Mouse (Mus musculus): ENCODE measurements around the gene Rexo5. TPM values are rescaled to one million over a fixed set of nuclear protein-coding genes. Genes with fewer than 3 reads are reported as not detected.

Gene Rexo5
- polyA plus RNA-seq, 1 experiment, result 47.9 TPM

DNA sequence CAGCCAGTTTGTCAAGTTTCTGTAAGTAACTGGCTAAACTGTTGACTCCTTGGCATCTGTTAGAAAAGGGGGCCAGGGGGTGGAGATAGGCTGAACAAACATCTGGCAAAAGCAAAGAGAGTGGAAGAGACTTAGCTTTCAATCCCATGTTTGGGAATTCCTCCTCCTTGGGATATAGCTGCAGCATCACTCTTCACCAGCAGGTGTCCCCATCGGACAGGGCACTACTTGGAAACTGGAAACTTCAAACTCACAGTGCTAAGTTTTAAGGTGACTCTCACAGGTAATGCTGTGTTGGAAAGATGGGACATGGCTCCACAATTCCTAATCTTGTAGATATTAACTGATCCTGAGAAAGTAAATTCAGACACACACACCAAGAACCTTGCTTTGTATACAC, 55.3 kb downstream of the Rexo5 start:
- H3K4me1 ChIP-seq (ENCODE audit: control insufficient read depth, insufficient read depth, low read length), result no peaks in the 10 kb centered on the region
- TF ChIP-seq CTCF (IDR thresholded peaks at IDR 0.05; ENCODE audit: control insufficient read depth, insufficient read depth, low read length) (peak; percentile 77), POLR2A (IDR thresholded peaks at IDR 0.05; ENCODE audit: borderline replicate concordance, control insufficient read depth, low read depth, low read length) (no peak)
- H3K4me3 ChIP-seq (replicated peaks; ENCODE audit: control insufficient read depth, low read depth, low read length), result no peak overlapping the region
- WGBS, result 24% methylated on average over 1 of the region's 1 CpGs
- H3K27ac ChIP-seq (ENCODE audit: control insufficient read depth, insufficient read depth, low read depth, low read length, poor library complexity), result no peak overlapping the region

DNA sequence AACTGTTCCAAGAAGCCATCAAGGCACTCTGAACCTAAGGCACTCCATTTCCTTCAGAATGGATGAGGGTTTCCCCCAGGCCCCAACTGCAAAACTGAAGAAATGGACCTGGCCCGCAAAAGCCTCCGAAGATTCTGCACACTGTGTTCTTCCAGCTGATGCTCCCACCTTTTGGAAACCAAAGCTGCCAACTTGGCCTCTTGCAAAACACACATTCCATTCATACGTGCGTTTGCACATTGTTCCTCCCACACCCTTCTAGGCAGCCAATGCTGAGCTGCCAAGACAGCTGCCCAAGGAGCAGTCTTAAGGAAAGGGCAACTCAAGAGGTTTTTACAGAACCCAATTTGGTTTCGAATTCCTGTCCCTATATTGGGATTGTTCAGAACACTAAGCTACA, 56.9 kb downstream of the Rexo5 start:
- 87% methylated on average over 5 of the region's 5 CpGs for WGBS
- H3K4me1 ChIP-seq (ENCODE audit: control insufficient read depth, insufficient read depth, low read length), result no peaks in the 10 kb centered on the region
- H3K27ac ChIP-seq (ENCODE audit: control insufficient read depth, insufficient read depth, low read depth, low read length, poor library complexity), result no peak overlapping the region
- no peak for TF ChIP-seq CTCF (IDR thresholded peaks at IDR 0.05; ENCODE audit: control insufficient read depth, insufficient read depth, low read length)
- no peak for TF ChIP-seq POLR2A (IDR thresholded peaks at IDR 0.05; ENCODE audit: borderline replicate concordance, control insufficient read depth, low read depth, low read length)
- H3K4me3 ChIP-seq (replicated peaks; ENCODE audit: control insufficient read depth, low read depth, low read length), result no peak overlapping the region

DNA sequence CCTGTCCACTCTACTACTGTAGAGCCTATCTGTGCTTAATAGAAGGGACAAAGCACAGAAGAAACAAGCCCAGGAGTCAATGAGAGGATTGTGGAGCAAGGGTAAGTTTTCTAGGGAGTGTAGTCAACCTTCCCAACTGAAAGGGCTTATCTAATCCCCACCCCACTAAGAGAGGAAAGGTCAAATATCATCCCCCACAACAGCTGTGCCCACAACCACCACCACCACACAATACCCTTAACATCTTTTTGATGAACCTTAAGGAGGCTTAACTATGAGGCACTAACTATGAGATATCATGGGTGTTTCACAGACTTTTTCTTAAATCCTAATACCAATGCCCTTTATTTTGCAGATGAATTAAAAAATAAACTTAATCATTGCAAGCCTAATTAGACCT, 58.7 kb downstream of the Rexo5 start:
- TF ChIP-seq POLR2A (IDR thresholded peaks at IDR 0.05; ENCODE audit: borderline replicate concordance, control insufficient read depth, low read depth, low read length) (no peak), CTCF (IDR thresholded peaks at IDR 0.05; ENCODE audit: control insufficient read depth, insufficient read depth, low read length) (no peak)
- H3K4me1 ChIP-seq (ENCODE audit: control insufficient read depth, insufficient read depth, low read length), result no peaks in the 10 kb centered on the region
- H3K27ac ChIP-seq (ENCODE audit: control insufficient read depth, insufficient read depth, low read depth, low read length, poor library complexity), result no peak overlapping the region
- H3K4me3 ChIP-seq (replicated peaks; ENCODE audit: control insufficient read depth, low read depth, low read length), result no peak overlapping the region

DNA sequence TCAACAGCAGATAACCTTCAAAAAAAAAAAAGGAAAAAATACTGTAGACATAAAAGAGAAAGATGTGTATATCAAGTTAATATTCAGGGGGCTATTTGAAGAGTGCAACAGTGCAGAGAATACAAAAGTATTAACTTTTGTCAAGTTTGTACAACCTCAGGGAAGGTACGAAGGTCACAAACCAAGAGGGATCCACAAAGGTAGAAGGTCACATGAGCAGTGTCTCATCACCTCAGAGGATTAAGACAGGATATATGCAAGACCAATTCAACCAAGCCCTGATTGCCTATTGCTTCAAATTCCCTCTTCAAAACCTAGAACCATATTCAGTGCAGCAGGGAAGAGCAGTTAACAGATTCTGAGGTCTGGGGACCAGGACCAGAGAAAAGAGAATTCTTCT, 59.4 kb downstream of the Rexo5 start:
- TF ChIP-seq CTCF (IDR thresholded peaks at IDR 0.05; ENCODE audit: control insufficient read depth, insufficient read depth, low read length), result no peak
- TF ChIP-seq POLR2A (IDR thresholded peaks at IDR 0.05; ENCODE audit: borderline replicate concordance, control insufficient read depth, low read depth, low read length), result no peak
- H3K4me1 ChIP-seq (ENCODE audit: control insufficient read depth, insufficient read depth, low read length), result no peaks in the 10 kb centered on the region

DNA sequence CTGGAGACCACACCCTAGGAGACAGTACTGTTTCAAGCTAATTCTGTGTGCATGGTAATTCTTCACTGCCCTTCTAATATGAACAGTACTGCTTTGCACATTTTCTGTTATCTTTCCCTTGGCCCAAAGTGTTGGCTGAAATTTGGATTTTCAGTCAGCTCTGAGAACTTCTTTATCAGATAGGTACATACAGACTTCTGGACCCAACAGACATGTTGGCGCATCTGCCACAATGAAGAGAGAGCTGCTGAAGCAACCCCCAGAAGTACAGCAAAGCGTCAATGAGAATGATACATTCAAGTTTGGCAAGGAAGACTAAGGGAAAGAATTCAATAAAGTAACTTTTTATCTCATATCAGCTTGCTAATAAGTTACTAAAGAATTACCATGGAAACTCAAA, 60.6 kb downstream of the Rexo5 start:
- no peak overlapping the region for H3K4me3 ChIP-seq (replicated peaks; ENCODE audit: control insufficient read depth, low read depth, low read length)
- WGBS, result 72% methylated on average over 2 of the region's 2 CpGs
- H3K4me1 ChIP-seq (ENCODE audit: control insufficient read depth, insufficient read depth, low read length), result no peaks in the 10 kb centered on the region
- H3K27ac ChIP-seq (ENCODE audit: control insufficient read depth, insufficient read depth, low read depth, low read length, poor library complexity), result no peak overlapping the region
- TF ChIP-seq CTCF (IDR thresholded peaks at IDR 0.05; ENCODE audit: control insufficient read depth, insufficient read depth, low read length) (no peak), POLR2A (IDR thresholded peaks at IDR 0.05; ENCODE audit: borderline replicate concordance, control insufficient read depth, low read depth, low read length) (no peak)

More for the DNA sequence above, 59.4 kb downstream of the Rexo5 start:
- WGBS, result 94% methylated on average over 1 of the region's 1 CpGs
- Histone ChIP-seq H3K27ac (ENCODE audit: control insufficient read depth, insufficient read depth, low read depth, low read length, poor library complexity) (no peak overlapping the region), H3K4me3 (replicated peaks; ENCODE audit: control insufficient read depth, low read depth, low read length) (no peak overlapping the region)

DNA sequence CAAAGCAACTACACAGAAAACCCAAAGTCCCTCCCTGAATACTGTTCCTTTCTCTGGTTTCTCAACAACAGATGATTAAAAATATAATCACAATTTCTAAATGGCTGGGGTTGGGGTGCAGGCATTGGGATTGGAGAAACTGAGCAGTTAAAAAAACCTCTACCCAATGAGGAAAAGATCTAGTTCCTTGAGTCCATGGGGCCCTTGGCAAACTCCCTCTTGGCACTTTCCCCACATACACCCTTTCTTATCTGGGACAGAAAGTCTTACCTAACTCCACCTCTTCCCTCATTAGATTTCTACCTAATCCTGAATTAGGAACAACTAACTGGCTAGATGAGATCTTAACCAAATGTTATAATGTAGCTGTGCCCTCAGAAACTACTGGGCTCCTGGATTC, 61.2 kb downstream of the Rexo5 start:
- Histone ChIP-seq H3K4me3 (replicated peaks; ENCODE audit: control insufficient read depth, low read depth, low read length) (no peak overlapping the region), H3K4me1 (ENCODE audit: control insufficient read depth, insufficient read depth, low read length) (no peaks in the 10 kb centered on the region), H3K27ac (ENCODE audit: control insufficient read depth, insufficient read depth, low read depth, low read length, poor library complexity) (no peak overlapping the region)
- no peak for TF ChIP-seq CTCF (IDR thresholded peaks at IDR 0.05; ENCODE audit: control insufficient read depth, insufficient read depth, low read length)
- no peak for TF ChIP-seq POLR2A (IDR thresholded peaks at IDR 0.05; ENCODE audit: borderline replicate concordance, control insufficient read depth, low read depth, low read length)

DNA sequence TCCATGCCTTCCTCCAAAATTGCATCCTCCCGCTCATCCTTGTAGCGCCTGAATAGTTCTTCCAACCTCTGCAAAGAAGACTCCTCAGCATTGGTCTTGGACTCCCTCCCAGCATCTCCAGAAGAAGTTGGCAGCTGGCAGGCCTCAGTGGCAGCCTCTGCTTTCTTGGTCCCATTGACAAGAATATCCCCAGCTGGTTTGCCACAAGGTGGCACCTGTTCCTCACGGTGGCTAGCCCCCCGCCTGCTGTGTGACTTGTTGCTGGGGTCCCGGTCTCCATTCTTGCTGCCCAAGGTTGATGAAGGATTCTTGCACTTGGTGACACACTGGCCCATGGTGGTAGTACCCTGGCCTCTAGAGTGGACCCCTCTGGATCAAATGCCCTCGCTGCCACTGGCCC, 65.7 kb downstream of the Rexo5 start:
- WGBS, result 59% methylated on average over 6 of the region's 6 CpGs
- peak; percentile 37 for TF ChIP-seq CTCF (IDR thresholded peaks at IDR 0.05; ENCODE audit: control insufficient read depth, insufficient read depth, low read length)
- no peak for TF ChIP-seq POLR2A (IDR thresholded peaks at IDR 0.05; ENCODE audit: borderline replicate concordance, control insufficient read depth, low read depth, low read length)
- Histone ChIP-seq H3K27ac (ENCODE audit: control insufficient read depth, insufficient read depth, low read depth, low read length, poor library complexity) (no peak overlapping the region), H3K4me1 (ENCODE audit: control insufficient read depth, insufficient read depth, low read length) (peaks cover 1% of the 10 kb centered on the region; the same call in 1 of the 2 replicates), H3K4me3 (replicated peaks; ENCODE audit: control insufficient read depth, low read depth, low read length) (no peak overlapping the region)

DNA sequence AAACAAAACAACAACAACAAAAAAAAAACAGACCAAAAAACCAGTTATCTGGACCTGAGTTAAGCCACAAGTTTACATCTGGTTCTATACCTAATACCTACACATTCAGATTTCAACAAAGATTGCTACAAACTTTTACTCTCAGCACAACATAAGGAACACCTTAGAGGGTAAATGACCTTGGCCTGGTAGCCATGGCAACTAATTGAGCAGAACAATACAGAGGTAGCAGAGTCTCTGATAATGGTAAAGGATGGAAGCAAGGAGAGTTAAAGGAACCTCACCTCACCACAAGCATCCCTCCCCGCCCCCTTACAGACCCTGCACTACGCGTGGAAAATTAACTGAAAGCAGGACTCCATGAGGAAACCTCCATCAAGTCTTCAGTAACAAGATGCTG, 66.3 kb downstream of the Rexo5 start:
- H3K27ac ChIP-seq (ENCODE audit: control insufficient read depth, insufficient read depth, low read depth, low read length, poor library complexity), result no peak overlapping the region
- H3K4me3 ChIP-seq (replicated peaks; ENCODE audit: control insufficient read depth, low read depth, low read length), result no peak overlapping the region
- H3K4me1 ChIP-seq (ENCODE audit: control insufficient read depth, insufficient read depth, low read length), result peaks cover 1% of the 10 kb centered on the region; the same call in 1 of the 2 replicates
- no peak for TF ChIP-seq POLR2A (IDR thresholded peaks at IDR 0.05; ENCODE audit: borderline replicate concordance, control insufficient read depth, low read depth, low read length)
- TF ChIP-seq CTCF (IDR thresholded peaks at IDR 0.05; ENCODE audit: control insufficient read depth, insufficient read depth, low read length), result no peak
- 86% methylated on average over 3 of the region's 3 CpGs for WGBS

DNA sequence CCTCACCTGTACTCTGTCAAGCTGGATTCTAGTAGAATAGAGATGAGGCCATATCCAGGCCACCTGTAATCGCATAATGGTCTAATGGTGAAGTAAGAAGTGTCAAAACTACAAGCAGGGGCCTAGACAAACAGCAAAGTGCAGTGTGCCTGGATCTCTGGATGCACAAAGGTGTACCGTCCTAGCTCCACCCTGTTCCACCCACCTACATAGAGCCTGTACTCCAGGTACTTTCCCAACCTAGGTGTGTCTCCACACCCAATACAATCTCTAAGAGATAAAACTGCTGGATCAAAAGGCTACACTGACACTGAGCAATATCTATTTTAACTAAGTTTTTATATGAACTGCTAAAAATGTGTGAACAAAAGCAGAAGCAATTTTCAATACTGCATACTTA, 66.7 kb downstream of the Rexo5 start:
- TF ChIP-seq POLR2A (IDR thresholded peaks at IDR 0.05; ENCODE audit: borderline replicate concordance, control insufficient read depth, low read depth, low read length), result no peak
- TF ChIP-seq CTCF (IDR thresholded peaks at IDR 0.05; ENCODE audit: control insufficient read depth, insufficient read depth, low read length), result no peak
- Histone ChIP-seq H3K4me3 (replicated peaks; ENCODE audit: control insufficient read depth, low read depth, low read length) (no peak overlapping the region), H3K27ac (ENCODE audit: control insufficient read depth, insufficient read depth, low read depth, low read length, poor library complexity) (no peak overlapping the region), H3K4me1 (ENCODE audit: control insufficient read depth, insufficient read depth, low read length) (peaks cover 1% of the 10 kb centered on the region; the same call in 1 of the 2 replicates)
- 77% methylated on average over 2 of the region's 2 CpGs for WGBS
